Mouse (Mus musculus) limb, embryonic 15.5 days (tissue): ENCODE measurements at regions not wholly inside any gene's neighbourhood (a gene's known extent, or its start where the extent isn't known, plus 50 kb on each side); places are given as distances from the start of the nearest gene placed in this dataset.

ENCODE experiments used
- ATAC-seq: fragments of 200-750 bp; cut with Nextera tagmentation; 2 replicates; pipeline ENCODE4 v1.8.0; 2017; ENCODE audit warnings: low read depth, moderate TSS enrichment; ENCODE audit not compliant: insufficient number of reproducible peaks, low FRiP score, low TSS enrichment
- H3K27ac ChIP-seq: fragments of 300-500 bp; sonication (generic); 2 replicates; pipeline ENCODE4 v1.5.1; 2015; ENCODE audit warnings: moderate library complexity, mild to moderate bottlenecking, inconsistent platforms
- H3K27me3 ChIP-seq: fragments of 300-500 bp; sonication (generic); 2 replicates; pipeline ENCODE4 v1.6.1; 2015; ENCODE audit warnings: inconsistent platforms
- H3K36me3 ChIP-seq: fragments of 300-500 bp; sonication (generic); 2 replicates; pipeline ENCODE4 v1.6.1; 2015; ENCODE audit warnings: inconsistent platforms
- H3K4me1 ChIP-seq: fragments of 300-500 bp; sonication (generic); 2 replicates; pipeline ENCODE4 v1.6.1; 2015; ENCODE audit warnings: inconsistent platforms
- H3K4me2 ChIP-seq: fragments of 300-500 bp; sonication (generic); 2 replicates; pipeline ENCODE4 v1.6.1; 2015; ENCODE audit warnings: mild to moderate bottlenecking, inconsistent platforms
- H3K4me3 ChIP-seq: fragments of 300-500 bp; sonication (generic); 2 replicates; pipeline ENCODE4 v1.5.1; 2015; ENCODE audit warnings: mild to moderate bottlenecking, inconsistent platforms
- H3K9ac ChIP-seq: fragments of 300-500 bp; sonication (generic); 2 replicates; pipeline ENCODE4 v1.6.1; 2015; ENCODE audit warnings: inconsistent platforms
- H3K9me3 ChIP-seq: fragments of 300-500 bp; sonication (generic); 2 replicates; pipeline ENCODE4 v1.6.1; 2016; ENCODE audit warnings: inconsistent platforms
- WGBS: fragments of 180-500 bp; shearing (Covaris S2); methylation state at CpG from one replicate; pipeline ENCODE4 v1.1.7; 2015; 5-methylcytosine and 5-hydroxymethylcytosine counted together

GRCm38 (mm10) chr13:58472455-58472854 is 69.3 kb upstream of the Hnrnpk start:
- no peaks in the 10 kb centered on the region for H3K4me1 ChIP-seq
- WGBS, result 83% methylated on average over 14 of the region's 14 CpGs
- H3K9me3 ChIP-seq, result no peaks in the 10 kb centered on the region
- H3K9ac ChIP-seq, result no peak overlapping the region
- no peak for ATAC-seq
- no peak overlapping the region for H3K27ac ChIP-seq
- H3K4me3 ChIP-seq, result no peak overlapping the region
- H3K27me3 ChIP-seq, result peaks cover 27% of the 10 kb centered on the region
- no peak overlapping the region for H3K4me2 ChIP-seq
- no peaks in the 10 kb centered on the region for H3K36me3 ChIP-seq

GRCm38 (mm10) chr13:58471704-58472103 is 68.6 kb upstream of the Hnrnpk start:
- no peak for ATAC-seq
- WGBS, result 14% methylated on average over 16 of the region's 16 CpGs
- H3K9ac ChIP-seq, result no peak overlapping the region
- H3K9me3 ChIP-seq, result no peaks in the 10 kb centered on the region
- H3K4me3 ChIP-seq, result peak overlapping the region; percentile 22
- H3K27ac ChIP-seq, result no peak overlapping the region
- H3K36me3 ChIP-seq, result no peaks in the 10 kb centered on the region
- H3K4me2 ChIP-seq, result peak overlapping the region; percentile 4; the same call in 1 of the 2 replicates
- H3K4me1 ChIP-seq, result no peaks in the 10 kb centered on the region
- H3K27me3 ChIP-seq, result peaks cover 27% of the 10 kb centered on the region

- 37% methylated on average over 6 of the region's 6 CpGs for WGBS
- no peak overlapping the region for H3K4me2 ChIP-seq
- H3K27me3 ChIP-seq, result peaks cover 27% of the 10 kb centered on the region
- ATAC-seq, result no peak
- no peak overlapping the region for H3K4me3 ChIP-seq
- H3K9ac ChIP-seq, result no peak overlapping the region
- H3K9me3 ChIP-seq, result no peaks in the 10 kb centered on the region
- H3K27ac ChIP-seq, result no peak overlapping the region
- no peaks in the 10 kb centered on the region for H3K36me3 ChIP-seq
- H3K4me1 ChIP-seq, result no peaks in the 10 kb centered on the region
Measured at GRCm38 (mm10) chr13:58469731-58470130, 66.6 kb upstream of the Hnrnpk start.

- 78% methylated on average over 10 of the region's 10 CpGs for WGBS
- no peak overlapping the region for H3K27ac ChIP-seq
Measured at GRCm38 (mm10) chr13:58467097-58467642, 64.0 kb upstream of the Hnrnpk start.

GRCm38 (mm10) chr13:58465206-58466104 is 62.3 kb upstream of the Hnrnpk start:
- Histone ChIP-seq H3K27ac (no peak overlapping the region), H3K36me3 (no peaks in the 10 kb centered on the region), H3K4me3 (no peak overlapping the region), H3K27me3 (0 out of 2 replicates have a peak, but pooled peaks cover 5% of the 10 kb centered on the region), H3K4me2 (no peak overlapping the region), H3K4me1 (no peaks in the 10 kb centered on the region), H3K9me3 (no peaks in the 10 kb centered on the region), H3K9ac (no peak overlapping the region)
- WGBS, result 76% methylated on average over 13 of the region's 13 CpGs
- ATAC-seq, result no peak

More at GRCm38 (mm10) chr13:58467097-58467642, 64.0 kb upstream of the Hnrnpk start:
- H3K9ac ChIP-seq, result no peak overlapping the region
- peaks cover 17% of the 10 kb centered on the region for H3K27me3 ChIP-seq
- H3K9me3 ChIP-seq, result no peaks in the 10 kb centered on the region
- ATAC-seq, result no peak
- H3K4me1 ChIP-seq, result no peaks in the 10 kb centered on the region
- H3K4me3 ChIP-seq, result no peak overlapping the region
- H3K36me3 ChIP-seq, result no peaks in the 10 kb centered on the region
- no peak overlapping the region for H3K4me2 ChIP-seq
